Mouse (Mus musculus) cerebellum, adult 2 months (tissue): ENCODE measurements around the gene Olfr524. TPM values are rescaled to one million over a fixed set of nuclear protein-coding genes. Genes with fewer than 3 reads are reported as not detected.

Source experiments
- DNase-seq, 2 experiments: peaks; one replicate each; pipeline ENCODE4 v3.0.0; 2021
- H3K27ac ChIP-seq: fragments of 200-500 bp; 2 replicates; pipeline ENCODE4 v1.5.1; 2012; ENCODE audit warnings: low read length, control low read depth, inconsistent platforms; ENCODE audit not compliant: insufficient read depth
- H3K27me3 ChIP-seq: fragments of 200-500 bp; 2 replicates; pipeline ENCODE4 v1.6.1; 2012; ENCODE audit warnings: inconsistent platforms, mild to moderate bottlenecking, low read length, moderate library complexity; ENCODE audit not compliant: control insufficient read depth, insufficient read depth
- H3K4me1 ChIP-seq: fragments of 200-500 bp; 2 replicates; pipeline ENCODE4 v1.6.1; 2011; ENCODE audit warnings: low read length; ENCODE audit not compliant: control insufficient read depth, insufficient read depth
- H3K4me3 ChIP-seq: fragments of 200-500 bp; replicated peaks from 2 replicates; pipeline ENCODE3; 2011; ENCODE audit warnings: mild to moderate bottlenecking, low read depth, low read length, control low read depth; ENCODE audit not compliant: insufficient read depth
- CTCF ChIP-seq: fragments of 200-500 bp; IDR thresholded peaks from 2 replicates; pipeline ENCODE4 v1.5.1; 2011; ENCODE audit warnings: low read depth, mild to moderate bottlenecking, control low read depth, low read length, moderate library complexity, borderline replicate concordance; ENCODE audit not compliant: insufficient read depth
- POLR2A ChIP-seq: fragments of 200-500 bp; IDR thresholded peaks from 2 replicates; pipeline ENCODE4 v1.6.1; 2011; ENCODE audit warnings: low read length, control low read depth, borderline replicate concordance; ENCODE audit not compliant: insufficient read depth
- WGBS: fragments of 180-500 bp; shearing (Covaris S2); methylation state at CpG from one replicate; pipeline ENCODE4 v1.1.7; 2018; 5-methylcytosine and 5-hydroxymethylcytosine counted together
- polyA plus RNA-seq: library from polyadenylated mRNA; depleted of rRNA; stranded (reverse); fragments of >200 nt; gene quantifications from 2 replicates; pipeline ENCODE4 v1.2.3, GENCODE M21; 2012; rRNA removed

Olfr524 gene
- polyA plus RNA-seq, 1 experiment: not detected

DNA sequence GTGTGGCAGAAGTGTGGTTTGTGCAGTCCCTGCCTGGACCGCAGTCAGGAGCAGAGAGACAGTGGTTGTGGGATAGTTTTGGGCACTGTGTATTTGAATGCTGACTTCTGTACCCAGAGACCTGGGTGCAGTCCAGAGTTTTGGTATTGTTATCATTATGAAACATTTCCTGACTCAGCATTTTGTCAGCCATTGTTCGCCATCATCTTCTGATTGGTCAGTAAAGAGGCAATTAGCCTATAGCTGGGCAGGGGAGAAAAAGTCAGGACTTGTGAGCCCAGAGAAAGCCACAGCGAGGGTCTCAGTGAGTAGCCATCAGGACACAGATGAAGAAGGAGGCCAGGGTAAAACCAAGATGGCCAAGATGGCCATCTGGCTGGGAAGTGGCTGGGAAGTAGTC lies 45.4 kb downstream of the Olfr524 start:
- TF ChIP-seq POLR2A (no peak), CTCF (no peak)
- DNase-seq: no peak
- no peak overlapping the region for H3K27ac ChIP-seq
- WGBS: 75% methylated on average over 3 of the region's 3 CpGs
- H3K4me3 ChIP-seq: no peak overlapping the region
- no peaks in the 10 kb centered on the region for H3K4me1 ChIP-seq
- no peaks in the 10 kb centered on the region for H3K27me3 ChIP-seq

DNA sequence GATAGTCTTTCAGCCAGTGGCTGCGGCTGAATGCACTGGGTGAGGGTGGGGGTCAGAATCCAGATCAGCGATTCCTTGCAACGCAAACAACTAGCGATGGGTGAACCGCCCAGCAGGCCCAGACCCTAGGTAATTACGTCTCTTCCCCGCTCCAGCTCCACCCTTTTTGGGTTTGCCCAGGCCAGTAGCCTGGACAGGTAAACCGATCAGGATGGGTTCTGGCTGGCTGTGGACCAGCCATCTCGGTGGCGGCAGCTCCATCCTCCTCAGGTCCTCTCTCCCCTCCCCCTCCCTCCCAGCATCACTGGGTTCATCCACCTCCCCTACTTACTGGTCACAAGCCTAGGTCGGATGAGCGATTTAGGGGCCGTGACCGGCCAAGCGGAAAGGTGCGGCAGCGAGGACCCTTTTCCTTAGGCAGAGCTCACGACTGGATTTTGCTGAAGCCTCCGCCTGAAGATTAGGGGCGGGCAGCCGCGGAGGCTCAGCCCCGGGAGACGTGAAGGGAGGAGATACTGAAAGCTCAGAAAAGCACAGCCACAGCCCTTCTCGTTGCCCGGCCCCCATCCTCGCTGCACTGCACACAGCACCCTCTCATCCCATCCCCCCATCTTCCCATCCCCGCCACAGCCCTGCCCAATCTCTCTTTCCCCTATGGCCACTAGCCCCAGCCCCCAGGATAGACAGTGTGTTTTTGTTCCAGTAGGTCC lies 51.4 kb downstream of the Olfr524 start, which contains the start of gene Sprn:
Gene Sprn, minus strand, starts transcription at position 660 of the 710 bp plus-strand sequence.
- Histone ChIP-seq H3K27me3 (no peaks in the 10 kb centered on the region), H3K27ac (peak within 1 kb of the TSS; percentile 91), H3K4me1 (peaks cover 6% of the 10 kb centered on the region; the same call in 1 of the 2 replicates), H3K4me3 (peak within 1 kb of the TSS; percentile 94)
- TF ChIP-seq CTCF (no peak), POLR2A (0 out of 2 replicates have a peak, but pooled peaks have one; percentile 34)
- WGBS: 1% methylated on average over 28 of the region's 28 CpGs
- DNase-seq: peak; percentile 79 to 81

DNA sequence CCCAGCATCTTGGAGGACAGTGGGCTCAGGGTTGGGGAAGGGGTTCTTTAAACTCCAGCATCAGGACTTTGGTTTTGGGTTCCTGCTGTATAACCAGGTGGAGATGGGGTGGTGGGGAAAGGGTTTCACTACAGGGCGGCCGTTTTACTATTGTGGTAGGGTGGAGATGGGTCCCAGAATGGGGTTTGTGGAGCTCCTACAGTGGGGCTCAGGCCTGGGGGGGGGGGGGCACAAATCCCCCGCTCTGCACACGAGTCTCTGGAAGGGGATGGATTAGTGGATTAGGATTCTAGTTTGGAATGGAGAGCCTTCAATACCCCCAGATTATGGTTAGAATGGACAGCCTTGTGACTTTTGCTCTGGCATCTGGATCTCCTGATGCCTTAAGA lies 51.9 kb downstream of the Olfr524 start:
- H3K4me1 ChIP-seq: peaks cover 6% of the 10 kb centered on the region; the same call in 1 of the 2 replicates
- peak overlapping the region; percentile 94 for H3K4me3 ChIP-seq
- no peaks in the 10 kb centered on the region for H3K27me3 ChIP-seq
- TF ChIP-seq POLR2A (no peak), CTCF (no peak)
- 8% methylated on average over 4 of the region's 4 CpGs for WGBS
- no peak for DNase-seq
- peak overlapping the region; percentile 91 for H3K27ac ChIP-seq

DNA sequence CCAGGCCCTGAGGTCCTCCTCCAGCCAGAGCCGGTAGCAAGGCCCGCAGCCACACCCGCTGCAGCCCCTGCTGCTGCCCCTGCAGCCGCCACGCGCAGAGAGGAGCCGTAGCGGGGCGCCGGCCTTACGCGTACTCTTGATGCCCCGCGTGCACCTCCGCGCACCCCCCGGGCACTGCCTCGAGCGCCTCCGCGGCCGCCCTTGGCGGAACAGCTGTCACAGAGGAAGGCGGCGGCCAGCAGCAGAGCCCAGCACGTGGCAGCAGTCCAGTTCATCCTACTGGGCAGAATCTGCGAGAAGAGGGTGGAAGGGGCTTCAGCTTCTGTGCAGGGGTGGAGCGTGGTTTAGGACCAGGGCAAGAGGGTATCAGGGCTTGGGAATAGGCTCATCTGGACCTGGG lies 52.4 kb downstream of the Olfr524 start:
- DNase-seq: peak; percentile 68 to 77
- peak overlapping the region; percentile 86 for H3K27ac ChIP-seq
- WGBS: under 1% methylated on average over 28 of the region's 28 CpGs
- H3K27me3 ChIP-seq: no peaks in the 10 kb centered on the region
- H3K4me3 ChIP-seq: peak overlapping the region; percentile 94
- H3K4me1 ChIP-seq: peaks cover 6% of the 10 kb centered on the region; the same call in 1 of the 2 replicates
- no peak for TF ChIP-seq POLR2A
- no peak for TF ChIP-seq CTCF

Other genes with a start within 250 kb of the Olfr524 start
- 0.21 and 0.39 TPM in 2 replicates for gene 6430531B16Rik, start 227.2 kb downstream of the Olfr524 start, polyA plus RNA-seq
- 2.8 and 4.1 TPM in 2 replicates for gene Adam8, start 213.4 kb downstream of the Olfr524 start, polyA plus RNA-seq
- gene Zfp511, start 169.6 kb downstream of the Olfr524 start, polyA plus RNA-seq: 75.8 and 76.9 TPM in 2 replicates
- 51.4 and 54.5 TPM in 2 replicates for gene Tubgcp2, start 169.3 kb downstream of the Olfr524 start, polyA plus RNA-seq
- gene Msx3, start 156.9 kb downstream of the Olfr524 start, polyA plus RNA-seq: not detected in 2 replicates
- 189 and 198 TPM in 2 replicates for gene Caly, start 123.4 kb downstream of the Olfr524 start, polyA plus RNA-seq
- not detected in 2 replicates for gene Prap1, start 112.6 kb downstream of the Olfr524 start, polyA plus RNA-seq
- gene Fuom, start 103.5 kb downstream of the Olfr524 start, polyA plus RNA-seq: 94.7 and 98.3 TPM in 2 replicates
- 5.0 and 5.9 TPM in 2 replicates for gene Paox, start 90.2 kb downstream of the Olfr524 start, polyA plus RNA-seq
- 90.9 and 98.6 TPM in 2 replicates for gene Echs1, start 89.5 kb downstream of the Olfr524 start, polyA plus RNA-seq
- gene Mtg1, start 68.4 kb downstream of the Olfr524 start, polyA plus RNA-seq: 42.4 and 45.9 TPM in 2 replicates
- 25.9 and 27.7 TPM in 2 replicates for gene Sprn, start 51.1 kb downstream of the Olfr524 start, polyA plus RNA-seq
- not detected in 2 replicates for gene Olfr522, start 41.2 kb downstream of the Olfr524 start, polyA plus RNA-seq
- gene Olfr523, start 32.7 kb downstream of the Olfr524 start, polyA plus RNA-seq: 0.10 TPM in 2 replicates
- gene Cd163l1, start 12.3 kb upstream of the Olfr524 start, polyA plus RNA-seq: 0.03 TPM in 1 of 2 replicates, not detected in the other
- 0.10 and 0.13 TPM in 2 replicates for gene 5830411N06Rik, start 41.3 kb upstream of the Olfr524 start, polyA plus RNA-seq
- not detected in 2 replicates for gene Olfr525, start 114.9 kb upstream of the Olfr524 start, polyA plus RNA-seq
- not detected in 2 replicates for gene Olfr527, start 128.1 kb upstream of the Olfr524 start, polyA plus RNA-seq
- gene Olfr60, start 155.7 kb upstream of the Olfr524 start, polyA plus RNA-seq: not detected in 2 replicates
- gene Olfr530, start 170.4 kb upstream of the Olfr524 start, polyA plus RNA-seq: not detected in 2 replicates
- gene Olfr531, start 197.0 kb upstream of the Olfr524 start, polyA plus RNA-seq: not detected in 2 replicates
- not detected in 2 replicates for gene Olfr532, start 215.7 kb upstream of the Olfr524 start, polyA plus RNA-seq